Mouse (Mus musculus) retina, adult 2 months (tissue): Measurements from ENCODE around the gene Cass4.

Experiments used
- DNase-seq: peaks from one replicate; pipeline ENCODE4 v3.0.0-alpha.2; 2012; ENCODE audit warnings: low read depth, low spot score

The Cass4 gene

DNA sequence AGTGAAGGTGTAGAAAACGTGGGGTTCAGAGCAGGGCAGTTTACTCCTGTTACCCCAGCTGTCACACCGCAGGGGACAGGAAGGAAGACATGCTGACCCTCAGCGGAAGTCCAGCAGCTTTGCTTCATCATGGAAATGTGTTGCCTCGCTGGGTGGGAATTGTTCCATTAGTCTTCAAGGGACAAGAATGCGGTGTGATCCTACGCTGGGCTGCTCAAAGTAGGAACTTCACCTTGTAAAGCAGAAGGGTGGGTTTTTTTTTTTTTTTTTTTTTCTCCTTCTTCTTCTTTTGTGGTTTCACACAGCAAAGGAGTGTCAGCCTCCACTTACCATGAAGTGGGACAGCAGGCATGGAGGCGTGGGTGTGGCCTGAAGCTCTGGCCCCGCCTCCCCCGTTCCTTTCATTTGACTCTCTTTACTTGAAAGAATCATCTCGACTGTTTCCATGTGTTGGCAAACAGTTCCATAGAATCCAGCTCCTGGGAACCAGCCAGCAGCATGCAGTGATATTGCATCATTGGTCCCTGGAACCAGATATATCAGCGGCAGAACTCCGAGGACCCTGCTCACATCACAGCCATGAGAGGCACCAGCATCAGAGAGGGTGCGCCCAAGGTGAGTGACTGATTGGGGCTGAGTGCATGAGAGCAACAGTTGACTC lies at the start of gene Cass4:
Cass4 (plus strand) TSS at position 404 of the 661 bp plus-strand sequence.
- DNase-seq: no peak

DNA sequence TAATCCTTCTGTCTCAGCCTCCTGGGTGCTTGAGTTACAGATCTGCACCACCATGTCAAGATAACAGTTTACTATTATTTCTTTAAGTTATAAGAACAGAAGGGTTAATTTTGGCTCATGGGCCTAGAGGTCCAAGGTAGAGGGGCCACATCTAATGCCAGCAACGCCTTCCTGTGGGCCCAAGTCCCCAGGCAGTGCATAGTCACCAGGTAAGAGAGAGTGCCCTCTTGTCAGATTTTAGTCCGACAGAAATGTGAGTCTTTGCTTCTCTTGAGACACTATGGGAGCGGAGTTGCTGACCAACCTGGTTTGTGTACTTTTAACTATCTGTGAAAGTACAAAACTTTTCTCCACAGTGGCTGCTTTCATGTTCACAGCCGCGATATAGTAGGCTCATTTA lies 48.9 kb upstream of the Cass4 start:
- DNase-seq: no peak

DNA sequence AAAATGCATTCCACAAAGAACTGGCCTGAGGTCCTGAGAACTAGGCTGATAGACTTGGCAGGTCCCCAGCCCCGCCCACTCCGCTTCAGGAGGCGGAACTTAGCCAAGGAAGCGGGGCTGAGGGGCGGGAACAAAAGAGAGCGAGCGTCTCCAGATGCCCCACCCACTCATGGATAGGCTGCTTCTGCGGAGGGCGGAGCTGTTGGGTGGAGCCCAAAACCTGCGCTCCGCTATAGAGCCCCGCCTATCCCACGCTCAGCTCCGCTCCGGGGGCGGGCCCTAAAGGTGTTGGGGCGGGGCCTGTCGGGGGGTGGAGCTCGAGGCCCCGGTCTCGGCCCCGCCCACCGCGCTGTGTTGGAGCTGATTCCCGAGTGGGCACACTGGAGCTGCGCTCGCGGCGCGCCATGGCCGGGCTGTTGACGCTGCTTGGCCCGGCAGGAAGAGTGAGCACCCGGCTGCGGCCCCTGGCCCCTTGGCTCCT lies 48.3 kb upstream of the Cass4 start, which contains the start of gene Fam210b:
Fam210b (plus strand) TSS at position 308 of the 481 bp plus-strand sequence.
- peak; percentile 95 for DNase-seq

DNA sequence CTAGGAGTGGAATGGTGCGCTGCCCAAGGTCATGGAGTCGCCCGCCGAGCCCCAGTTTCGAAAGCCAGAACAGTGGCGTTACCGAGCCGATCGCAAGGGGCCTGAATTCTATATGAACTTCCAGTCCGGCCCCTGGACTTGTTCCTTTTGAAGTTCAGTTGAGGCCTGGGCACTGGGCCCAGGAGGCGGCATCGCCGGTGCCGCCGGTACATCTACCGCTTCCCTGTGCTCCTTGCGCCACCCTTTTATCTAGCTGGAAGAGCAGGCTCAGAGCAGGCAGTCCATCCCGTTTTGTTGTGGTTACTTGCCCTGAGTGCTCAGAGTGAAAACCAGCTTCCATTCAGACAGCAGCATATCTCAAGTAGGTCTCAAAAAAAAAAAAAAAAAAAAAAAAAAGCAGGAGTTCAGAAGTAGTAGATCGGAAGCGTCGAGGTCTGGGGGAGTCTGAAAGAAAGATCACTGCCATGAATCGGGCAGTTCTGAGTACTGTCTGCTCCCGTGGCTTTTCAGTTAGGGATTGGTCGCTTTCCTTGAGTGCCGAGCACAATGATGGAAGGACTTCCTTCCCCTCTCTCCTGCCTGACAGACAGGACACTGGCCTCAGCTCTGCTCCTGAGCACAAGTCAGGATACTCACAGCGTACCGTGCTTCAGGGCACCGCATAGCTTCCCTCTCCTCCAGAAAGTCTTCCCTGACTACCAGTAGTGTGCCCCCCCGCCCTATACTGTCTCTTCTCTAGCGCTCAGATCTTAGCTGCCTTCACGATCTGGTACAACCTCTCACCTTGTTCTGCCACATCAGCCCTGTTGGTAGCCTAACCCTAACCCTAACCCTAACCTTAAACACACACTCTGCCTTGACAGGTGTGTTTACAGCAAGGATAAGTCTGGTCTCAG lies 47.3 kb upstream of the Cass4 start:
- no peak for DNase-seq

DNA sequence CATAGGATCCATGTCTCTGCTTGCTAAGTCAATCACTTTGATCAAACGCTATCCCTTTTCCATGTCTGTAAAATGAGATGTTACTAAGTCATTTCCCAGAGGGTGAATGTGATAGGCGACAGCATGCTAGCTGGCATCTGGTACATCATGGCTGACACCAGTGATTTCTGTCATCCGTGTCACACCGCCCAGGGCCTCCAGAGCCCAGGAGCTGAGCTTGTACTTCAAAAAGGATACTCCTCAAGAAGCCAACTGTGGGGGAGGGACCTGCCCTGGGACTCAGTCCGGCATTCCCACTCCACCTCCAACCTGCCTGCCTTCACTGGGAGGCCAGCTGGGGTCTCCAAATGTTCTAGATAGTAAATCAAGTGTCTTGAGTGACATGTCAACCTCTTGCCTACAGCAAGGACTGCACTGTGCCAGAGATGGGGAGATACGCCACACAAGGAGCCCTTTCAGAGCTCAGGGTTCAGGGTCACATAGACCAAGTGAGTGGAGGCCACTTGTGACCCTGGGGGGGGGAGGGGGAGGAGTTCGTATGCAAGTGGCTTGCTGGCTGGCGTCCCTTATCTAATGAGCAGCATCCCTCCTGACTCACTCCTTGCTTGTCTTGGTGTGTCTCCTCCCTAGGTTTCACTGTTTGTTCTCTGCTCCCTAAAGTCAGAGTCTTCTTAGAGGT lies 46.5 kb upstream of the Cass4 start:
- no peak for DNase-seq

DNA sequence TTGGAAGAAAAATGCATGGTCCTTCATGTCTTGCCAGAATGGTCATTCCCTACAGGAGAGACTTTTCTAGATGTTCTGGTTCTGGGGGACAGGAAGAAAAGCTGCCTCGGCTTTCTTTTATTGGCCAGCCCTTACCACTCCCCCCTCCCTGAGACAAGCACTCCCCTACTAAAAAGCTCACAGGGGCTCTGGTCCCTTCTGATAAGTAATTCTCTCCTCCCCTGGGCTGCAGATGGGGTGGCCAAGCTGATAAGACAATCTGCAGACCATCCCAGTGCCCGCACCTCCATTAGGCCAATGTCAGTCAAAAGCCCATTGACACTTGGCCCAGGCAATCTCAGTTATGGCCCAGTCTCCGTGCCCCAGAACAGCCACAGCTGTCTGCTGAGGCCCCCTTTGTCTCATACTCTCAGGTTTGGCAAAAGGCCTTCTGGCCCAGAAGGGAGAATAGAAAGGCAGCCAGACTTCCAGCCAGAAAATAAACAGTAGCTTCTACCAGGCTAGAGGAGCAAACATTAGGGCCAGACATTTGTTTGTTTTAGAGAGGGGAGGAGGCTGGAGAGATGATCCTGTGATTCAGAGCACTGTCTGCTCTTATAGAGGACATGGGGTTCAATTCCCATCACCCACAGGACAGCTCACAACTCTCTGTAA lies 45.2 kb upstream of the Cass4 start:
- DNase-seq: no peak

DNA sequence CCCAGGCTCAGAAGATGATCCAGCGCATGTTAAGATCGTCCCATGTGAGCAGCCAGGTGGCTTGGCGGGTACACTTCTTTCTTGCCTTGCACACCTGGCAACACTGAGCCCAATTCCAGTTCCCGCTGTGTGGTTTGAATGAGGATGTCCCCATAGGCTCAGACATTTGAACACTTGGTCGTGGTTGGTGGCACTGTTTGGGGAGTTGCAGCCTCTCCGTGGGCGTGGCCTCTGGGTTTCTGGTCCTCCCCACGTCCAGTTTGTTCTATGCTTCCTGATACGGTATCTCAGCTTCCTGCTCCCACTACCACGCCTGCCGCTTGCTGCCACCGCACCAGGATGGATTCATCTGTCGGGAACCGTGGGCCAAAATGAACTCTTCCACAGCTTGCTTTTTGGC lies 43.8 kb upstream of the Cass4 start:
- DNase-seq: no peak

DNA sequence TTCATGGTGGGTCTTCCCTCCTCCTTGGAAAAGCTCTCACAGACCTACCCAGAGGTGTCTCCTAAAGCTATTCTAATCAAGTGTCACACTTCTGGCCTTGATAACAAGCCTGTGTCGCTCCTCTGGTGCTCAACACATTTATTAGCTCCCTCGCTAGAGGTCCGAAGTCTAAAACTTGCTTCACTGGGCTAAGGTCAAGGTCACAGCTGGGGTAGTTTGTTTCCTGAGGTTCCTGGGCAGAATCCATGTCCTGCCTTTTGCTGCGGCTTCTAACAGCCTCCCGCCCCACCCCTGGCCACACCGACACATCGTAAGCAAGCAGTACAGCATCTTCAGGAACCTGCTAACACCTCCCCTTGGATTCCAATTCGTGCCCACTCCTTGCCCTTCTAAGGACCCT lies 42.8 kb upstream of the Cass4 start:
- no peak for DNase-seq

DNA sequence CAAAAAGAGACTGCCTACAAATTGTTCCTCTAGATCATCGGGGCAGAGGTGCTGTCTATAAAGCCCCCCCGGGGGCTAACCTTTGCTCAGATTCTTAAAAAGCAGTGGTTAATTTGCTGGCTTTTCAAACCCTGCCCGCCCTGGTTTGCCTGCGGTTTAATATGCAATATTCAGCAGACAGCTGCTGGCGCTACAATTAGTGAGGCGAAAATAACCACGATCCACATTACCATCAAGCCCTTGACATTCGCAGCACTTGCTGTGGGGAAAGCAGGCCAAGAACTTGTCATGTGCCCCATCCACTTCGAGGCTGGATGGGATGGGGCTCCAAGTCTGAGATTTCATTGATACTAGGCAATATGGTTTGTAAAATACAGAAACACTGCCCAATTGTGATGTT lies 40.4 kb upstream of the Cass4 start:
- DNase-seq: no peak

DNA sequence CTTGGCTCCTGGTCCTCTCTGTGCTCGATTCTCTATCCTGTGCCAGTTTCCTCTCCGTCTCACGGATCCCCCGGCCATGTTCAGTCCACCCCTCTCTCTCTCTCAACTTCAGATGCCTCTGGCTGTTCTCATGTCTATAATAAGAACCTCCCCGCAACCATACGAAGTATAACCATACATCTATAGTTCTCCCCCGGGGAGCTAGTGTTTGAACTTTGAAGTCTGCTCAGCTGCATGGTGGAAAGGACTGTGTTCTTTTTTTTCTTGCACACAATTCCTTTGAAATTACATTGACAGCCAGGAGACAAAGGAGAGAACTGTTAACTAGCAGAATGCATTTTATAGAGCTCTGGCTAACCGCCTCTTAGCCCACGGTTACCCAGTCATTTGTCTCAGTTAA lies 38.8 kb upstream of the Cass4 start:
- DNase-seq: no peak

DNA sequence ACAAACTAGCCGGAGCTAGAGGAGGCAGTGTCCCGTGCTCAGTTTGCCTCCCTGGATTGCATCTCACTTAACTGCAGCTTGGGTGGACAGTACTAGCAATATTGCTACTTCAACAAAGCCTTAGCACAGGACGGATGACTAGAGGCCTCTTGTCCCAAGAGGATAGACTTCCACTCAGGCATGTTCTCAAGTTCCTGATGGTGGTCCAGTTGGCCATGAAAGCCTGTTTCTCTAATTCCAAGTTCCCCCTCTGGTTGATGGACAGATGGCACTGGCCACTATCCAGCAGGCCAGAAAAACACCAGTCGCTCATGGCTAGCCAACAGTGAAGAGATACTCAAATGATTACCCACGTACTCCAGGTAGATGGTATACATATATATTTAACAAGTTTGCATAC lies 37.8 kb upstream of the Cass4 start:
- no peak for DNase-seq

DNA sequence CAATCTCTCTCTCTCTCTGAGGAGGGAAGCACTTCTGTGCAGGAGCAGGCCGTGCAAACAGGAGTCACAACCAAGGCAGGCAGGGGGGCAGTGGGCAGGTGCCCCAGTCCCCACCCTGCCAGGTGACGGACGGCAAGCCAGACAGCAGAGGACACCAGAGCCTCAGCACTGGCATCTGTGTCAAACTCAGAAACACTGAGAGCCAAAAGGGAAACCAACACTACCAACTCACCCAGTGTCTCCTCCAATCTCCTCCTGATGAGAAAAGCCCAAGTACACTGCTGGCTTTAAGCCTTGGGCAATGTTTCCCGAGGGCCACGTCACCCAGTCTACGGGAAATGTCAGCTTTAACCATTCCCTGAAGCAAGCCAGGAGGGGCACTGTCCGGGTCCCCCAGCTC lies 30.4 kb upstream of the Cass4 start:
- no peak for DNase-seq

DNA sequence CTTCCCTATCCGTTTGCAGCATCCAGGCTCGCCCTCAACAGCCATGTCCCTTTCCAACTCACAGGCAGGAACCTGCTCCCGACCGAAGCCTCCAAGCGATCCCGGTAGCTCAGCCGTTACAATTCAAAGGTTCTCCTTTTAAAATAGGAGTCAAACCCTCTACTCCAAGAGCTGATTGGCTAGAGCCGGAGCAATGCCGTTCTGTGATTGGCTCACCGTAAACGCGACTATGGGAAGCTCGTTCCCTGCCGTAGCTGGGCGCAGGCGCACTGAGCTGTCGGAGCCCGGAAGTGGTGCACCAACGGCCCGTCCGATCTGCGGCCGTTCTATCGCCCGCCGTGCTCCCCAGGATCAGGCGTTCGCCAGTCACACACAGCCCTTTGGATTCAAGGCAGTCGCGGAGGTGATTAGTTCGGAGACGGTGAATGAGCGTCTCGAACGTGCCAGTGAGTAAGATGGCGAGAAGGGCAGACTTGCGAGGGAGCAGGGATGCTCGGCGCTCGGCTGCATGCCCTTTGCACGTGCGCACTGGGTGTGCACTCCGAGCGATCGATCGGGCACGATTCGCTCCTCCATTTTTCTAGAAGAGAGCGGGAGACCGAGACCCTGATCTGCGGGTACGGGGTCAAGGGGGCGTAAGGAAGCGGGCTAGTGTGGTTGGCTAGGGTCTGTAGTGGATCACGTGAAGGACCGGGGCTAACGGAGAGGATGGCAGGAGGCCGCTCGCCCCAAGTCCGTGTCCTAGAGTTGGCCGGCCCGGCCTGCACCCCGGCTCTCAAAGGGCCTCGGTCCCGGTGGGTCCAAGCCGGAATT lies 23.0 kb upstream of the Cass4 start, which contains the start of the genes Aurka and Cstf1:
Aurka (minus strand) TSS at position 125 of the 813 bp plus-strand sequence.
Cstf1 (plus strand) TSS at position 271 of the 813 bp plus-strand sequence.
- DNase-seq: peak; percentile 87

DNA sequence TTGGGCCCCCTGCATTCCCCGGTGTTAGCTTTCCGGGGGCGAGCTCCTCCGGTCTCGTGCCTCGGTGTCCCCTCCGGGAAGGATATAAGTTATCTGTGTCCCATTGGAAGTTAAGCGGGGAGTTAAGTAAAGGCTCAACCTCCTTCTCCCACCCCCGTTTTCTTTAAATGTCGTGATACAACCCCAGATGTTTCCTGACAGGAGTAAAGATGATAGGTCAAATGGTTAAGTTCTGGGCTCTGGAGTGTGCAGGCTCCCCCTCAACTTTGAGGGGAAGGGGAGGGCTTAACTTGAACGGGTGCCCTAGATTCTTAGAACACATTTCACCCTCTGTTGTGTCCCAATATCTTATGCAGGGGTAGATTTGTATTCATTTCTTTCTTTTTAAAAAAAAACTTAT lies 22.3 kb upstream of the Cass4 start:
- no peak for DNase-seq

DNA sequence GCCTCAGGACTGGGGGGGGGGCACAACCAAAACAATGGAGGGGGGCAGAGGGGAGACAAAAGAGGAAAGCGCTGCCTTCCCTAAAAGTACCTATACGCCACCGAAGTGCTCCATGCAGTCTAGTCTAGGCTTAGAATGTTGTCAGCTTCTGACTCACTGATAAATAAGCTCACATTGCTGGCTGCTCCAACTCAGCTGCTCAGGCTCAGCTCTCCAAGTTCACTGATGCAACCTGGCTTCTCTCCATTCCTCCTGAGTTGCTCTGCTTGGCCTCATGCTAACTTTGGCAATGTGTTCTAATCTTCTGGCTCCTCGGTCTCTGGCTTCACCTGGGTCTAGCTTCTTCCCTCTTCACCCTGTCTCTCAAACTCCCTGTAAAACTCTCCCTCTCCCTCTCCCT lies 17.0 kb upstream of the Cass4 start:
- no peak for DNase-seq

DNA sequence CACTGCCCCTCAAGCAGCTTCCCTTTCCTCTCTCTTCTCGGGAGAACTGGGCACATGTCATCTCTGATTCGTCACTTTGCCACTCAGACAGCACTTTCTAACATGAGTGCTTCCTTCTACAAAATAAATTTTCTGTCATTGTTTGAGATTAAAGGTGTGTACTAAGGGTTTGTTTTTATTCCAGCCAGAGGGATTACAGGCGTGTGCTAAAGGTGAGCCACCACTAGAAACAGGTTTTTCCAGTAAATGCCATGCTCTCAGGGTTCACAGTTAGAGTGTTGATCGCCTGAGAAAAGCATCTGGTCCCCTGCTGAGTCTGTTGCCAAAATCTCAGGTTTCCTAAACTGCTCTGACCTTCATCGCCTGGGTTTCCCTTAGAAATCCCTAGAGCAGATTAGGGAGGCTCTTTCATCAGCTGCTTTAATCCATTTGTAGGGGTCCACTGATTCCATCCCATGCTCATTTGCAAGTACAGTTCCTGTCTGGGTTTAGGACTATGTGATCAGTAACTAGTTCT lies 16.5 kb upstream of the Cass4 start:
- DNase-seq: no peak

DNA sequence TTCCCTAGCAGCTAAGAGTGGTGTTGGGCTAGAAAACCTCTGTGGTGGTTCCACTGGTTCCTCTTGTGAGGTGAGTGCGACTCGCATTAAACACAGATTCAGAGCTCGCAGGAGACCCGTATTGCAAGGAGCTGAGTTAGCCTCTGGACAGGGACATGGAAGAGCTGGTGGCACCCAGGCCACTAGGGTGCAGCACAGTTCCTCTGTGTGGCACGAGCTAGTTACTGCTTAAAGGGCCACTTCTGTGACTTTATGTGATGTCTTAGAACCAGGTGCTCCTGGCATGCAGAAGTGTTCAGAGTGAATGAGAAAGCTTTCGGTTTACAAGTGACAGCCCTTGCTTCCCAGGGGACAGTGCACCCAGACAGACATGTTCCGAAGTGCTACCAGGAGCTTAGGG lies 15.3 kb upstream of the Cass4 start:
- DNase-seq: no peak

DNA sequence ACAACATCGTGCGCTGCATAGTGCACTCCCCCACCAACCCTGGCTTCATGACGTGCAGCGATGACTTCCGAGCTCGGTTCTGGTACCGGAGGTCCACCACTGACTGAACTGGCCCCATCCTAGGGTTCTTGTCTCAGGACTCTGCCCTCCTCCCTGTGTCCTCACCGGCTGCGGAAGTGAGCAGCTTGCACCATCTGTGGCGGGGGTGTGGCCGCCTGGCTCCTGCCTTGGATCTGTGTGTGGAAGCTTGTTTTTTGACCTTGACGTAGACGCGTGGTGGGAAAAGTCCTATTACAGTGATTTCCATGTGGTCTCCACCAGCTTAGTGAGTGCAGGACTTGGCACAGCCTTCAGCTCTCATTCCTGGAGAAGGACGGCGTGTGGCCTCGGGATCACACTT lies 13.1 kb upstream of the Cass4 start:
- DNase-seq: no peak

DNA sequence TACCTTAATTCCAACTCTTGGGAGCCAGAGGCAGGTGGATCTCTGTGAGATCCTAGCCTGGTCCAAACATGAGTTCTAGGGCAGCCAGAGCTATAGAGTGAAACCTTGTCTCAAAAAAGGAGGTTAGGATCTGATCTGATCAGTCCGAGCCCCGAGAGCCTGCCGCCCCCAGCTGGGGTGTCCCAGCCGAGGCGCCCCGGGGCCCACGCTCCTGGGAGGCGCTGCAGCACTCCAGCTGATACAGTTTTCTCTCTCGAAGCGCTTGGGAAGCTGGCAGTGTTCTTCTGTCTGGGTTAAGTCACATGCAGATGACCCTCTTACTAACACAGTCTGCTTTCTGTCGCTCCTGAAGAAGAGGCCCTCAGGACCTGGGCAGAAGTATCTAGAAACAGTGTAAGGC lies 12.3 kb upstream of the Cass4 start:
- no peak for DNase-seq

DNA sequence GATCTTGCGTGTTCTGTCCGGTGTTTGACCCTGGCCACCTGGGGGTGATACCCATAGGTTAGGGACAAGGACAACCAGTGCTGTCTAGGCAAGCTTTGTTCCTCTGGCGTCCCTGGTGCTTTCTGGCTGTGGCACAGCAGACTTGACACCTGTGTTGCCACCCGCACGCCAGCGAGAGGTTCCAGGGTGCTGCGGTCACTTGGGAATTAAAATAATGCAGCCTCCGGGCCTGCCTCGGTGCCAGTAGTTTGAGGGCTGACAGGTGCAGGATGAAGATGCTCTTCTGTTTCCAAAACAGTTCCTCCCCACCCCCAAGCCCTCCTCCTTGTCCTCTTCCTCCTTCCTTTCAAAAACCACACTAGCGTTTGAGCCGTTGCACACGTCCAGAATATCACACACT lies 11.7 kb upstream of the Cass4 start:
- no peak for DNase-seq

DNA sequence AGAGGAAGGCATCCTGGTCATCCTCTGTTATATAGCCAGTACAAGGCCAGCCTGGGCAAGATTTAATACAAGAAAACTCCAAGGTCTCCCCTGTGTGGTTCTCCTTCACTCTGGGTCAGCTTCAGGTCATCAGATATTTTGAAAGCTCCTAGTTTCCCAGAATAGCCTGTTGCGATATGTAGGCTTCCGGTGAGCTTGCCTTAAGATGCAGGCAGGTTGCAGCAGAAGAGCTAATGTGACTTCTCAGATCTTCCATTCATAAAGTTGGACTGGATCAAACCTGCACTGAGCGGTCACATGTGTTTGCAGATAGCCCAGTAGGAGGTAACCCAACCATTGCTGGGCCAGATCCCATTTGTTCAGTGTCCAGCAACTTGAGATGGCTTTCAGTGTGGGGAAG lies 8.9 kb upstream of the Cass4 start:
- no peak for DNase-seq
